Mouse (Mus musculus): ENCODE measurements around the gene Sp7.

The Sp7 gene

GRCm38 (mm10) chr15:102366733-102367344, at the start of gene Sp7:
Gene Sp7, minus strand, starts transcription at chr15:102367182.
- DNase-seq: no peak

- no peak for DNase-seq
Observed at GRCm38 (mm10) chr15:102413687-102414086, 46.7 kb upstream of the Sp7 start.

GRCm38 (mm10) chr15:102411077-102411476, 44.1 kb upstream of the Sp7 start:
- no peak for DNase-seq

- no peak for DNase-seq
Observed at GRCm38 (mm10) chr15:102409286-102409685, 42.3 kb upstream of the Sp7 start.

- no peak for DNase-seq
Observed at GRCm38 (mm10) chr15:102408558-102409130, 41.7 kb upstream of the Sp7 start.

- peak in 1 of 2 experiments; percentile 20 for DNase-seq
Observed at GRCm38 (mm10) chr15:102407681-102408557, 40.9 kb upstream of the Sp7 start.

GRCm38 (mm10) chr15:102406912-102407580, 40.1 kb upstream of the Sp7 start:
- DNase-seq: no peak

- peak; percentile 89 to 95 for DNase-seq
Observed at GRCm38 (mm10) chr15:102406196-102406911, 39.4 kb upstream of the Sp7 start.

GRCm38 (mm10) chr15:102405489-102406195, 38.7 kb upstream of the Sp7 start, which contains the start of gene Sp1:
Gene Sp1, plus strand, starts transcription at chr15:102406143.
- peak; percentile 98 to 99 for DNase-seq

GRCm38 (mm10) chr15:102404608-102405488, 37.9 kb upstream of the Sp7 start:
- no peak for DNase-seq

GRCm38 (mm10) chr15:102402210-102402609, 35.2 kb upstream of the Sp7 start:
- DNase-seq: no peak

- DNase-seq: no peak
Observed at GRCm38 (mm10) chr15:102401278-102401677, 34.3 kb upstream of the Sp7 start.

GRCm38 (mm10) chr15:102400476-102401045, 33.6 kb upstream of the Sp7 start:
- DNase-seq: no peak

GRCm38 (mm10) chr15:102399229-102400221, 32.5 kb upstream of the Sp7 start:
- peak; percentile 94 to 97 for DNase-seq

GRCm38 (mm10) chr15:102398629-102399028, 31.6 kb upstream of the Sp7 start:
- no peak for DNase-seq

GRCm38 (mm10) chr15:102395061-102395460, 28.1 kb upstream of the Sp7 start:
- DNase-seq: peak in 1 of 2 experiments; percentile 31

GRCm38 (mm10) chr15:102393584-102394014, 26.6 kb upstream of the Sp7 start:
- DNase-seq: peak in 1 of 2 experiments; percentile 44

GRCm38 (mm10) chr15:102392520-102392919, 25.5 kb upstream of the Sp7 start:
- no peak for DNase-seq

- DNase-seq: no peak
Observed at GRCm38 (mm10) chr15:102388942-102389341, 22.0 kb upstream of the Sp7 start.
